In genomic region chr4:28176771-28177170, GRCm38 (mm10) we compare ENCODE assay signal across 8 mouse cellular contexts.
A peak's percentile ranks its signal among the peaks of the same experiment; 100 is the strongest.
DNase-seq lines count a peak whose midpoint lies in the region; ATAC-seq lines count a peak whose summit lies in the region.

No protein-coding gene starts in this region.

- no peaks in the 10 kb centered on the region for H3K36me3 ChIP-seq in heart, embryonic 16.5 days (ENCODE audit: control insufficient read depth, insufficient read depth)
- no peaks in the 10 kb centered on the region for H3K36me3 ChIP-seq in limb, embryonic 12.5 days

- peak; percentile 97 for ATAC-seq in heart, embryonic 16.5 days (replicated peaks; ENCODE audit: extremely low read depth, insufficient read depth, low FRiP score)
- peak; percentile 100 for ATAC-seq in limb, embryonic 12.5 days (ENCODE audit: insufficient number of reproducible peaks, insufficient read depth, low FRiP score, low TSS enrichment, low read depth)
- peak; percentile 100 for ATAC-seq in monocyte, adult 5-6 weeks (replicated peaks; ENCODE audit: insufficient number of reproducible peaks, low FRiP score, low TSS enrichment, poor library complexity, severe bottlenecking)

- DNase-seq in adrenal gland, postnatal 25 days: peak; percentile 1
- no peak for DNase-seq in adrenal gland, adult 2 months
- peak; percentile 73 for DNase-seq in 416B (ENCODE audit: low read depth)
- DNase-seq in embryo, embryonic 10.5 days (ENCODE audit: low spot score): peak; percentile 78
- DNase-seq in right cerebral cortex, postnatal 4 days: no peak

- no peaks in the 10 kb centered on the region for H3K4me1 ChIP-seq in heart, embryonic 16.5 days (ENCODE audit: control insufficient read depth, insufficient read depth, low read length)
- H3K4me1 ChIP-seq in limb, embryonic 12.5 days (replicated peaks): no peaks in the 10 kb centered on the region

- H3K4me2 ChIP-seq in heart, embryonic 16.5 days (ENCODE audit: low read depth, low read length): no peak overlapping the region
- H3K4me2 ChIP-seq in limb, embryonic 12.5 days: no peak overlapping the region

- H3K4me3 ChIP-seq in heart, embryonic 16.5 days (ENCODE audit: low read length): no peak overlapping the region
- H3K4me3 ChIP-seq in limb, embryonic 12.5 days (replicated peaks): no peak overlapping the region

- no peak overlapping the region for H3K27ac ChIP-seq in heart, embryonic 16.5 days (ENCODE audit: low read length)
- no peak overlapping the region for H3K27ac ChIP-seq in limb, embryonic 12.5 days

- no peaks in the 10 kb centered on the region for H3K27me3 ChIP-seq in heart, embryonic 16.5 days (ENCODE audit: control insufficient read depth, insufficient read depth, low read length)
- no peaks in the 10 kb centered on the region for H3K27me3 ChIP-seq in limb, embryonic 12.5 days

- no peak overlapping the region for H3K9ac ChIP-seq in heart, embryonic 16.5 days (ENCODE audit: low read length)
- H3K9ac ChIP-seq in limb, embryonic 12.5 days (replicated peaks): no peak overlapping the region

- WGBS in heart, embryonic 16.5 days: 74% methylated on average over 3 of the region's 3 CpGs
- 66% methylated on average over 3 of the region's 3 CpGs for WGBS in limb, embryonic 12.5 days

- H3K9me3 ChIP-seq in heart, embryonic 16.5 days (replicated peaks; ENCODE audit: control insufficient read depth, low read length): no peaks in the 10 kb centered on the region
- H3K9me3 ChIP-seq in limb, embryonic 12.5 days: 0 out of 2 replicates have a peak, but pooled peaks cover 3% of the 10 kb centered on the region

Comparison
In these comparisons a context has a peak if more than half of its experiments do, and no peak if none do; other contexts are left out.
1. DNase-seq: peak in adrenal gland, postnatal 25 days (single experiment), 416B (single experiment) and embryo, embryonic 10.5 days (single experiment); none in adrenal gland, adult 2 months (single experiment) and right cerebral cortex, postnatal 4 days (single experiment).
2. Peak in every context shown above with its lines, with median percentiles within 50 percentile points of each other: ATAC-seq.